Mouse (Mus musculus): Measurements from ENCODE around the gene Gpld1. TPM values are rescaled to one million over a fixed set of nuclear protein-coding genes. Genes with fewer than 3 reads are reported as not detected.
A peak's percentile ranks its signal among the peaks of the same experiment; 100 is the strongest.

Gene Gpld1
- polyA plus RNA-seq, 1 experiment from 2014 or later = 0.11 TPM

DNA sequence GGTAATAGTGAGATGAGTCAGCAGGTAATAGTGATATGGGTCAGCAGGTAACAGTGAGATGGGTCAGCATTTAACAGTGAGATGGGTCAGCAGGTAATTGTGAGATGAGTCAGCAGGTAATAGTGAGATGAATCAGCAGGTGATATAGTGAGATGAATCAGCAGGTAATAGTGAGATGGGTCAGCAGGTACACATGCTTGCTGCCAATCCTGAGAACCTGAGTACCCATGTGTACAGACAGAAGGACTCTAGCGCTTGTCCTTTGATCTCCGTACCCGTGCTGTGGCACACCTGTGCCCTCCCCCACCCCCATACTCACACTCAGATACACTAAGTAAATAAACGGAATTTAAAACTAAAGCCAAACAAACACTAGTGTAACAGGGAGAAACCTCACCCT is 28.0 kb upstream of the Gpld1 start:
- Histone ChIP-seq H3K27ac (ENCODE audit: low read depth, low read length) (no peak overlapping the region), H3K36me3 (ENCODE audit: control insufficient read depth, insufficient read depth, low read length) (no peaks in the 10 kb centered on the region; the same call in none of the 2 replicates), H3K4me2 (no peak overlapping the region), H3K4me1 (ENCODE audit: control insufficient read depth, insufficient read depth, low read length) (peaks cover 6% of the 10 kb centered on the region; the same call in 1 of the 2 replicates), H3K27me3 (ENCODE audit: control insufficient read depth, insufficient read depth, low read length) (no peaks in the 10 kb centered on the region), H3K9me3 (replicated peaks; ENCODE audit: control insufficient read depth, low read length) (no peaks in the 10 kb centered on the region), H3K4me3 (ENCODE audit: low read depth, low read length) (no peak overlapping the region), H3K9ac (ENCODE audit: low read depth, low read length) (no peak overlapping the region)
- 66% methylated on average over 4 of the region's 4 CpGs for WGBS (ENCODE audit: insufficient replicate concordance)
- ATAC-seq (replicated peaks; ENCODE audit: insufficient number of reproducible peaks, low FRiP score, low TSS enrichment) = no peak

GRCm38 (mm10) chr13:24915831-24916230 is 27.1 kb upstream of the Gpld1 start:
- no peak for ATAC-seq (replicated peaks; ENCODE audit: insufficient number of reproducible peaks, low FRiP score, low TSS enrichment)
- no peaks in the 10 kb centered on the region for H3K27me3 ChIP-seq (ENCODE audit: control insufficient read depth, insufficient read depth, low read length)
- H3K4me1 ChIP-seq (ENCODE audit: control insufficient read depth, insufficient read depth, low read length) = peaks cover 6% of the 10 kb centered on the region; the same call in 1 of the 2 replicates
- no peak overlapping the region for H3K27ac ChIP-seq (ENCODE audit: low read depth, low read length)
- 64% methylated on average over 13 of the region's 13 CpGs for WGBS (ENCODE audit: insufficient replicate concordance)
- no peak overlapping the region for H3K4me3 ChIP-seq (ENCODE audit: low read depth, low read length)
- H3K9ac ChIP-seq (ENCODE audit: low read depth, low read length) = no peak overlapping the region
- H3K4me2 ChIP-seq = no peak overlapping the region
- H3K9me3 ChIP-seq (replicated peaks; ENCODE audit: control insufficient read depth, low read length) = no peaks in the 10 kb centered on the region
- H3K36me3 ChIP-seq (ENCODE audit: control insufficient read depth, insufficient read depth, low read length) = no peaks in the 10 kb centered on the region; the same call in none of the 2 replicates

DNA sequence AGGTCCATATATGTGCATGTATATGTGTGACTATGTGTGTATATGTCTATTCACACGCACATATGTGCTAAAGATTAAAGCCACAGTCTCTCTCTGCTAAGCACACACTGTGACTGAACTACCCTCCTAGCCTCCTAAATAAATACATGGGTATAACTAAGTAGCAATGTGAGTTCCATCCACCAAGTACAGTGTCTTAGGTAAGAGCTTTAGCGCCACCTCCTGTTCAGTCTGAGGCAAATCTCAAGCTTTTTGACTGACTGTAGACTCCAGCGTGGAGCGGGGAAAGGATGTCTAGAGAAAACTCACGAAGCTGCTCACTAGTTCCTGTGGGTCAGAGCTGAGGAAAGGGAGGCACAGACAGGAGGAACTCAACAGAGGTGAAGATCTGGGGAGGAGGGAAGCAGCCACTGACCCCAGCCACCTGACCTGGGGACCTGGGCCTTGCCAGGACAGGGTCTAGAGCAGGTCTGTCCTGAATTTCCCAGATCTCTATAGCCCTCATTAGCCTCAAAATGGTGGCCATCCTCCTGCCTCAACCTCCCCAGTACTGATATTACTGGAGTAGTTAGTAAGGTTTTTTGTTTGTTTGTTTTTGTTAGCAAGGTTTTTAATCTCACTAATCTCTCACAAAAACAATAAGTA is 22.5 kb upstream of the Gpld1 start:
- Histone ChIP-seq H3K36me3 (ENCODE audit: control insufficient read depth, insufficient read depth, low read length) (0 out of 2 replicates have a peak, but pooled peaks cover 2% of the 10 kb centered on the region), H3K27me3 (ENCODE audit: control insufficient read depth, insufficient read depth, low read length) (no peaks in the 10 kb centered on the region), H3K9ac (ENCODE audit: low read depth, low read length) (no peak overlapping the region), H3K4me3 (ENCODE audit: low read depth, low read length) (no peak overlapping the region), H3K4me1 (ENCODE audit: control insufficient read depth, insufficient read depth, low read length) (0 out of 2 replicates have a peak, but pooled peaks cover under 1% of the 10 kb centered on the region), H3K9me3 (replicated peaks; ENCODE audit: control insufficient read depth, low read length) (no peaks in the 10 kb centered on the region), H3K4me2 (no peak overlapping the region), H3K27ac (ENCODE audit: low read depth, low read length) (no peak overlapping the region)
- ATAC-seq (replicated peaks; ENCODE audit: insufficient number of reproducible peaks, low FRiP score, low TSS enrichment) = no peak; the same call in 1 of the 2 replicates
- 24% methylated on average over 5 of the region's 5 CpGs for WGBS (ENCODE audit: insufficient replicate concordance)

DNA sequence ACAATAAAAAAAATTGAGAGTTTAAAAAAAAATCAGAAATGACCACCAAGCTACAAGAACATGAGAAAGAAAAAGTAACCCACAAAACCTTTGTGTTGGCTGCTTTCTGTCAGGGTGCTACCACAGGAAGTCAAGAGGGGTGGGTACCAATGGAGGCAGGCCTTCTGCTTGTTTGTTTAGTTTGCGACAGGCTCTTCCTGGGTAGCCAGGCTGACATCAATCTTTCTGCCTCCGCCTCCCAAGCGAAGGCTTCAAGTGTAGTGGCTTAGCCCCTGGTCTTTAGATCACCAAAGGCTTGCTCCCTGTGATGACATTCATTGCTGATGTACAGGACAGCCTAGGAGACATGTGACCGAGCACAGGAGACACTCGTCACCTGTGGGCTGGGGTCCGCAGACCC is 21.7 kb upstream of the Gpld1 start:
- no peaks in the 10 kb centered on the region for H3K27me3 ChIP-seq (ENCODE audit: control insufficient read depth, insufficient read depth, low read length)
- no peak for ATAC-seq (replicated peaks; ENCODE audit: insufficient number of reproducible peaks, low FRiP score, low TSS enrichment)
- no peaks in the 10 kb centered on the region for H3K9me3 ChIP-seq (replicated peaks; ENCODE audit: control insufficient read depth, low read length)
- no peak overlapping the region for H3K4me3 ChIP-seq (ENCODE audit: low read depth, low read length)
- H3K4me1 ChIP-seq (ENCODE audit: control insufficient read depth, insufficient read depth, low read length) = no peaks in the 10 kb centered on the region
- no peak overlapping the region for H3K9ac ChIP-seq (ENCODE audit: low read depth, low read length)
- H3K36me3 ChIP-seq (ENCODE audit: control insufficient read depth, insufficient read depth, low read length) = 0 out of 2 replicates have a peak, but pooled peaks cover 2% of the 10 kb centered on the region
- H3K4me2 ChIP-seq = no peak overlapping the region
- WGBS (ENCODE audit: insufficient replicate concordance) = 69% methylated on average over 6 of the region's 6 CpGs
- H3K27ac ChIP-seq (ENCODE audit: low read depth, low read length) = no peak overlapping the region

DNA sequence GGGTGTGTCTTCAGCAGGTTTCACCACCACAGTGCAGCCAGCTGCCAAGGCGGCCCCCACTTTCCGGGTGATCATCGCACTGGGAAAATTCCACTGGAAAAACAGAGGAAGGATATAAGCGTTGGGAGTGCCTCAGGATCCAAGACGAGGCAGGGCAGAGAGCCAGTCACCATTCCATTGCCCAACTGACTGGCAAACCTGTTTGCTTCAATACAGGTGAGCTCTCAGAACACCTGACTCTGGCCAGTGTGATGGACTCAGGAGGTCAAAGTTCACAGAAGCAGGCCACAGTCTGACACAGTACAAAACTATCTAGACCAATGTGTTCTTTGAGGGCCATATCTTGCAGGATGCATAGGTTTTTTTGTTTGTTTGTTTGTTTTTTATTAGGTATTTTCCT is 19.0 kb upstream of the Gpld1 start:
- H3K9ac ChIP-seq (ENCODE audit: low read depth, low read length) = no peak overlapping the region
- H3K27ac ChIP-seq (ENCODE audit: low read depth, low read length) = no peak overlapping the region
- H3K4me2 ChIP-seq = no peak overlapping the region
- 87% methylated on average over 5 of the region's 5 CpGs for WGBS (ENCODE audit: insufficient replicate concordance)
- H3K27me3 ChIP-seq (ENCODE audit: control insufficient read depth, insufficient read depth, low read length) = no peaks in the 10 kb centered on the region
- H3K4me3 ChIP-seq (ENCODE audit: low read depth, low read length) = no peak overlapping the region
- H3K9me3 ChIP-seq (replicated peaks; ENCODE audit: control insufficient read depth, low read length) = no peaks in the 10 kb centered on the region
- H3K4me1 ChIP-seq (ENCODE audit: control insufficient read depth, insufficient read depth, low read length) = no peaks in the 10 kb centered on the region
- 0 out of 2 replicates have a peak, but pooled peaks cover 2% of the 10 kb centered on the region for H3K36me3 ChIP-seq (ENCODE audit: control insufficient read depth, insufficient read depth, low read length)
- no peak for ATAC-seq (replicated peaks; ENCODE audit: insufficient number of reproducible peaks, low FRiP score, low TSS enrichment)

GRCm38 (mm10) chr13:24930591-24930990 is 12.4 kb upstream of the Gpld1 start:
- no peak for ATAC-seq (replicated peaks; ENCODE audit: insufficient number of reproducible peaks, low FRiP score, low TSS enrichment)
- no peak overlapping the region for H3K4me3 ChIP-seq (ENCODE audit: low read depth, low read length)
- no peak overlapping the region for H3K9ac ChIP-seq (ENCODE audit: low read depth, low read length)
- H3K9me3 ChIP-seq (replicated peaks; ENCODE audit: control insufficient read depth, low read length) = no peaks in the 10 kb centered on the region
- H3K27ac ChIP-seq (ENCODE audit: low read depth, low read length) = no peak overlapping the region
- H3K4me1 ChIP-seq (ENCODE audit: control insufficient read depth, insufficient read depth, low read length) = no peaks in the 10 kb centered on the region
- H3K27me3 ChIP-seq (ENCODE audit: control insufficient read depth, insufficient read depth, low read length) = no peaks in the 10 kb centered on the region
- H3K4me2 ChIP-seq = no peak overlapping the region
- no peaks in the 10 kb centered on the region for H3K36me3 ChIP-seq (ENCODE audit: control insufficient read depth, insufficient read depth, low read length)

GRCm38 (mm10) chr13:24933199-24933598 is 9.8 kb upstream of the Gpld1 start:
- Histone ChIP-seq H3K4me2 (no peak overlapping the region), H3K4me1 (ENCODE audit: control insufficient read depth, insufficient read depth, low read length) (no peaks in the 10 kb centered on the region; the same call in 1 of the 2 replicates), H3K9me3 (replicated peaks; ENCODE audit: control insufficient read depth, low read length) (no peaks in the 10 kb centered on the region), H3K27ac (ENCODE audit: low read depth, low read length) (no peak overlapping the region), H3K9ac (ENCODE audit: low read depth, low read length) (no peak overlapping the region), H3K4me3 (ENCODE audit: low read depth, low read length) (no peak overlapping the region), H3K27me3 (ENCODE audit: control insufficient read depth, insufficient read depth, low read length) (no peaks in the 10 kb centered on the region), H3K36me3 (ENCODE audit: control insufficient read depth, insufficient read depth, low read length) (no peaks in the 10 kb centered on the region)
- ATAC-seq (replicated peaks; ENCODE audit: insufficient number of reproducible peaks, low FRiP score, low TSS enrichment) = no peak
- WGBS (ENCODE audit: insufficient replicate concordance) = 72% methylated on average over 7 of the region's 7 CpGs

- H3K4me3 ChIP-seq (ENCODE audit: low read depth, low read length) = peak overlapping the region; percentile 89
- ATAC-seq (replicated peaks; ENCODE audit: insufficient number of reproducible peaks, low FRiP score, low TSS enrichment) = no peak
- no peaks in the 10 kb centered on the region for H3K36me3 ChIP-seq (ENCODE audit: control insufficient read depth, insufficient read depth, low read length)
- no peaks in the 10 kb centered on the region for H3K9me3 ChIP-seq (replicated peaks; ENCODE audit: control insufficient read depth, low read length)
- peak overlapping the region; percentile 93 for H3K9ac ChIP-seq (ENCODE audit: low read depth, low read length)
- no peaks in the 10 kb centered on the region; the same call in 1 of the 2 replicates for H3K4me1 ChIP-seq (ENCODE audit: control insufficient read depth, insufficient read depth, low read length)
- peak overlapping the region; percentile 83 for H3K4me2 ChIP-seq
- H3K27ac ChIP-seq (ENCODE audit: low read depth, low read length) = no peak overlapping the region
- 41% methylated on average over 5 of the region's 5 CpGs for WGBS (ENCODE audit: insufficient replicate concordance)
- no peaks in the 10 kb centered on the region for H3K27me3 ChIP-seq (ENCODE audit: control insufficient read depth, insufficient read depth, low read length)
These were observed 6.2 kb upstream of the Gpld1 start for GRCm38 (mm10) chr13:24936772-24937107.
